Mouse (Mus musculus): Measurements from ENCODE around the gene Slc4a4. TPM values are rescaled to one million over a fixed set of nuclear protein-coding genes. Genes with fewer than 3 reads are reported as not detected.
A peak's percentile ranks its signal among the peaks of the same experiment; 100 is the strongest.

Slc4a4 gene
- polyA plus RNA-seq, 1 experiment from 2014 or later = 2.2 TPM

DNA sequence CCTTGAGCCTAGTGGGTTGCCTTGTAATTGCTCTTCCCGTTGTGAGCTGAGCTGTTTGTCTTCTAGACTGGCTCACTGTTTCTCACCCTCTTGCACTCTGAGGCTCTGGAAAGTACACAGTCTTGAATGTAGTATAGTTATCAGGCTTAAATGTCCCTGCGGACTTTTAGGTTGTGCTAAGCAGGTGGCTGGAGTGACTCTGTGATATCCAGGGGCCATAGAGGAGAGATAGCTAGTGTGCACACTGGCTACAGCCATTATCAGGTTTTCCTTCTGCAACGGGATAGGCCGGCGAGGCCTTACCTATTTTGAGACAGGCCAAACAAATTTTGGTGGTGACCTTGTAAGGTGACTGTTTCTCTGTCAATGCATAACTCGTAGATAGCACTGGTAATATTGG is 110.7 kb downstream of the Slc4a4 start:
- H3K27ac ChIP-seq = no peak overlapping the region
- no peaks in the 10 kb centered on the region for H3K36me3 ChIP-seq
- H3K9me3 ChIP-seq = no peaks in the 10 kb centered on the region
- no peak for DNase-seq (ENCODE audit: low spot score)
- no peaks in the 10 kb centered on the region for H3K27me3 ChIP-seq (ENCODE audit: insufficient read depth, poor library complexity, severe bottlenecking)
- no peak overlapping the region for H3K4me3 ChIP-seq
- H3K4me1 ChIP-seq = no peaks in the 10 kb centered on the region
- WGBS = 77% methylated on average over 6 of the region's 6 CpGs

DNA sequence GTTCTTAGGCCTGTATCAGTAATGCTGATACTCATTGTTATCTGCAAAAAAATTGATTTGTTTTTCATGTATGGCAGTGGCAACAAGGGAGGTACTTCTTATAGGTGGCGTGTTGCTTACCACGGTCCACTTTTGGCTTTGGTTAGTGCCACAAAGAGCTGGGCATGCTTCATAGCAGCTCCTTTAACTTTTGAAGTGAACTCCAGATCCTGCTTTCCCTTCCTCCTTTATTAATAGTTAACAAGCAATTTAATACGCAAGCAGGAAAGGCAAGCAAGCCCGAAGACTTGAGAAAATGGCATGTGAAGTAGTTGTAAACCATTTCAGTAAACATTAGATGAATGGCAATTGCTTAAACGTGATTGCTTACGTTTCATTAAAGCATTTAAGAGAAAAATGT is 113.2 kb downstream of the Slc4a4 start:
- DNase-seq (ENCODE audit: low spot score) = no peak
- WGBS = 89% methylated on average over 6 of the region's 6 CpGs
- H3K27ac ChIP-seq = no peak overlapping the region
- H3K4me3 ChIP-seq = no peak overlapping the region
- H3K36me3 ChIP-seq = no peaks in the 10 kb centered on the region
- H3K4me1 ChIP-seq = no peaks in the 10 kb centered on the region
- no peaks in the 10 kb centered on the region for H3K27me3 ChIP-seq (ENCODE audit: insufficient read depth, poor library complexity, severe bottlenecking)
- H3K9me3 ChIP-seq = no peaks in the 10 kb centered on the region

DNA sequence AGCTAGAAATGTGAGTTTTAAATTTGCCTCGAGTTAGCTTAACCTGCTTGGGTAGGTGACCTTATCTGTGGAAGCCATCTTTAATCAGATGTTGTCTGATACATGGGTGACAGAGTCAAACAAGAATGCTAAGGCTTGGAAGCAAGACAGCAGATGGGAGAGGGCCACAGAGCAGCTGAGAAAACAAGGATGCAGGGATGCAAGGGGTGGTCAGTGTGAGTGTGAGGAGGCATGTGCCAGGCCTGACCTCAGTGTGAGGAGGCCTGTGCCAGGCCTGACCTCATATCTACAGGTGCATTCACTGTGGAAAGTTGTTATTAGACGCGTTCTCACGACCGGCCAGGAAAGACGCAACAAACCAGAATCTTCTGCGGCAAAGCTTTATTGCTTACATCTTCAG is 114.0 kb downstream of the Slc4a4 start:
- Histone ChIP-seq H3K27ac (no peak overlapping the region), H3K9me3 (no peaks in the 10 kb centered on the region), H3K36me3 (no peaks in the 10 kb centered on the region), H3K4me3 (no peak overlapping the region), H3K4me1 (no peaks in the 10 kb centered on the region), H3K27me3 (ENCODE audit: insufficient read depth, poor library complexity, severe bottlenecking) (no peaks in the 10 kb centered on the region)
- 97% methylated on average over 7 of the region's 7 CpGs for WGBS
- DNase-seq (ENCODE audit: low spot score) = no peak

DNA sequence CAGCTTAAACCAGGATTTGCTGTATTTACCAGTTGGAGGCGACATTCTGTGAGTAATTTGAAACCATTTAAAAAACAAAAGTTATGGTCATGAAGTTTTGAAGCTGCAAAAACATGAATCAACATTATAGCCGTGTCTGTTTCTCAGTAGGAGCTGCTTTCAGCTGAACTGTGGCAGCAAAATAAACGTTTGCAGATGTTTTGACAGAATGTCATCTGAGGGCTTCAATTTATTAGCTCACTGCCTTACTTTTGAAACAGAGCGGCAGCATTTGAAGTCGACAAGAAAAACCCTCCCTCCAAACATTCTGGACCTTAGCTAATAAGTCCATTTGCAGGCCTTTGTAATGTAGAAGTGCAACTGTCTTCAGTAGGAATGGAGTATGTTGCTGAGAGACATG is 123.5 kb downstream of the Slc4a4 start:
- H3K27ac ChIP-seq = no peak overlapping the region
- H3K4me1 ChIP-seq = no peaks in the 10 kb centered on the region

DNA sequence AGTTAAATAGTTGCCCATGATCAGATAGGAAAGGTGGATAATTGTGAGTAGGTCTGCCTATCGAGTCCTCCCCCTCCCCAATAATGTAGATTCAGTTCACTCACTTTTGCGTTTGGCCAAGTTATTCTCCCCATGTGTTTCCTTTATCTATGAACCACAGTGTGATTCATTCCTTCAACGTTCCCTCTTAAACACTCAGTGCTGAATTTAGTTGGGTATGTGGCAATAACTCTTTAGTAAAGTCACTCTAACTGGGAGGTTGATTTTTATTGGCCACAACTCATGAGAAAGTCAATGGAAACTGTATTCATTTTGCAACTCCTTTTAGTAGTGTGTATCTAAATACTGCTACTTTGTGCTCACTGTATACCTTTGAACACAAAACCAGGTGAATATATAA is 125.8 kb downstream of the Slc4a4 start:
- Histone ChIP-seq H3K9me3 (no peaks in the 10 kb centered on the region), H3K4me3 (no peak overlapping the region), H3K36me3 (no peaks in the 10 kb centered on the region), H3K4me1 (no peaks in the 10 kb centered on the region), H3K27me3 (ENCODE audit: insufficient read depth, poor library complexity, severe bottlenecking) (no peaks in the 10 kb centered on the region), H3K27ac (no peak overlapping the region)
- DNase-seq (ENCODE audit: low spot score) = no peak
- WGBS = 86% methylated on average over 3 of the region's 3 CpGs

More for the DNA sequence above, 123.5 kb downstream of the Slc4a4 start:
- no peak overlapping the region for H3K4me3 ChIP-seq
- no peaks in the 10 kb centered on the region for H3K36me3 ChIP-seq
- H3K27me3 ChIP-seq (ENCODE audit: insufficient read depth, poor library complexity, severe bottlenecking) = no peaks in the 10 kb centered on the region
- no peak for DNase-seq (ENCODE audit: low spot score)
- H3K9me3 ChIP-seq = no peaks in the 10 kb centered on the region
- 73% methylated on average over 5 of the region's 5 CpGs for WGBS

DNA sequence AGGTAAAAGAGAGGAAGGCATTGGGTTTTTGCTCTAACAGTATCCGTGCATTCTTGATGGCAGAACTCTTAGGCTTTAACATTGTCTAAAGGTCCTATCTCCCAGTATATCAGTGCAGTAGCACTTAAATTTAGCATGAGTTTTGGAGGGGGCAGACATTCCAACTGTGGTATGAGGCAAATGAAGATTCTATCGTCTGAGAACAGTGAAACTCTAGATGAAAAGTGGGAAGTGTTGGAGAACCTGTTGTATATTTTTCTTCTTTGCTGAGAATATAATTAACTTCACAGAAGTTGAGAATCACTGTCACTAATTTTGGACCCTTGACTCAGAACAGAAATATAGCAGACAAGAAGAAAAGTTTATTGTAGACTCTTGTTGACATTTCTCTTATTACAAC is 128.2 kb downstream of the Slc4a4 start:
- no peaks in the 10 kb centered on the region for H3K9me3 ChIP-seq
- 71% methylated on average over 2 of the region's 2 CpGs for WGBS
- H3K27me3 ChIP-seq (ENCODE audit: insufficient read depth, poor library complexity, severe bottlenecking) = no peaks in the 10 kb centered on the region
- H3K4me1 ChIP-seq = no peaks in the 10 kb centered on the region
- no peak for DNase-seq (ENCODE audit: low spot score)
- no peaks in the 10 kb centered on the region for H3K36me3 ChIP-seq
- H3K4me3 ChIP-seq = no peak overlapping the region
- H3K27ac ChIP-seq = no peak overlapping the region

DNA sequence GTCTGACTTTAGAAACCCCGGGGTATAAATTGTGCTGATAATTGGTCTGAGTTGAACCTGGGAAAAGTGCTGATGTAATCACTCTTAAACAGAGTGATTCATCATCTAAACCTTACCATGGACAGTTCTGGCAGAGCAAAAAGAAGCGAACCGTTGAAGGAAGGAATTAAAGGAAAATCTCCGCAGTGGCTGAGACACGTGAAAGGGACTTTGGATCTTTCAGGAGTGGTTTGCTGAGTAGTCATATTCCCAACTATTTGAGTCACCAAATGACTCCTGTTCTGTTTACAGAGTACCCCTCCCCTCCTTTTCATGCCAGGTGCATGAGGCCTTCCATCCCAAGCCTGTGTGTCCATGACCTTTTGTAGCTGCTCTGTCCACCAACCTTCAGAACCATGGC is 129.3 kb downstream of the Slc4a4 start:
- Histone ChIP-seq H3K4me1 (no peaks in the 10 kb centered on the region), H3K9me3 (no peaks in the 10 kb centered on the region), H3K27me3 (ENCODE audit: insufficient read depth, poor library complexity, severe bottlenecking) (no peaks in the 10 kb centered on the region), H3K27ac (no peak overlapping the region), H3K4me3 (no peak overlapping the region), H3K36me3 (no peaks in the 10 kb centered on the region)
- WGBS = 83% methylated on average over 5 of the region's 5 CpGs
- DNase-seq (ENCODE audit: low spot score) = no peak

DNA sequence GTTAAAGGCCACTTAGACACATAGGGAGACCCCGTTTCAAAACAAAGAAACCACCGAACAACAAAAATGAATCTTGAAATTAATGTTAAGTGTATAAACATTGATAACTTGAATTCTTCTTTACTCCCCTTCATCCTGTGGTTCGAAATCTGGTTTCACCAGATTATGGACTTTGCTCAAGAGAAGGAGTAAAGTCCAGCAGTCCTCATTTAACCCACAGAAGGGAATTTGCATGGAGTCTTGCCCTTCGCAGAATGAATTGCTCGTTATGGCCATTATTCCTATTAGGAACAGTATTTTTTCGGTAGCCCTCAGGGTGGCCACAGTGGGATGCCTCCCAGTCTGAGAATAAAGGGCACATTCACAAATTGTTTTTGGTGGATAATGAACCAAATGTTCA is 131.9 kb downstream of the Slc4a4 start:
- no peaks in the 10 kb centered on the region for H3K4me1 ChIP-seq
- no peaks in the 10 kb centered on the region for H3K9me3 ChIP-seq
- no peak overlapping the region for H3K27ac ChIP-seq
- H3K36me3 ChIP-seq = no peaks in the 10 kb centered on the region
- no peaks in the 10 kb centered on the region for H3K27me3 ChIP-seq (ENCODE audit: insufficient read depth, poor library complexity, severe bottlenecking)
- 82% methylated on average over 6 of the region's 6 CpGs for WGBS
- H3K4me3 ChIP-seq = no peak overlapping the region
- DNase-seq (ENCODE audit: low spot score) = no peak

DNA sequence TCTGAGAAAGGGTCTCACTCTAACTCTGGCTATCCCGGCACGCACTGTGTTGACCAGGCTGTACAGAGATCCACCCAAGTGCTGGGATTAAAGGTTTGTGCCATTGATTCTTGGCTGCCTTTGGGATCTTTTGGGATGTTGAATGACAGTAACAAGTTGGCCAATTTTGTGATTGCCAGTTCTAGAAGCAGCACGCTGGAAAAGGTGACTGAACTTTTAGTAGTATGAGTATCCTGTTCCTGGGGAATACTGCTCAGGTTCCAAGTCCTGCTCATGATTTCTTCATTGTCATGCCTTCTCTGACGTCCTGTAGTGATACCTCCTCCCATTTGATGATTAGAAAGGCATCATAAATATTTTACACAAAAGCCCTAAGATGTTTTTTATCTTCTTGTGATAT is 137.8 kb downstream of the Slc4a4 start:
- Histone ChIP-seq H3K4me1 (no peaks in the 10 kb centered on the region), H3K27me3 (ENCODE audit: insufficient read depth, poor library complexity, severe bottlenecking) (no peaks in the 10 kb centered on the region), H3K4me3 (no peak overlapping the region), H3K9me3 (no peaks in the 10 kb centered on the region), H3K36me3 (no peaks in the 10 kb centered on the region), H3K27ac (no peak overlapping the region)
- no peak for DNase-seq (ENCODE audit: low spot score)
- WGBS = 85% methylated on average over 4 of the region's 4 CpGs

DNA sequence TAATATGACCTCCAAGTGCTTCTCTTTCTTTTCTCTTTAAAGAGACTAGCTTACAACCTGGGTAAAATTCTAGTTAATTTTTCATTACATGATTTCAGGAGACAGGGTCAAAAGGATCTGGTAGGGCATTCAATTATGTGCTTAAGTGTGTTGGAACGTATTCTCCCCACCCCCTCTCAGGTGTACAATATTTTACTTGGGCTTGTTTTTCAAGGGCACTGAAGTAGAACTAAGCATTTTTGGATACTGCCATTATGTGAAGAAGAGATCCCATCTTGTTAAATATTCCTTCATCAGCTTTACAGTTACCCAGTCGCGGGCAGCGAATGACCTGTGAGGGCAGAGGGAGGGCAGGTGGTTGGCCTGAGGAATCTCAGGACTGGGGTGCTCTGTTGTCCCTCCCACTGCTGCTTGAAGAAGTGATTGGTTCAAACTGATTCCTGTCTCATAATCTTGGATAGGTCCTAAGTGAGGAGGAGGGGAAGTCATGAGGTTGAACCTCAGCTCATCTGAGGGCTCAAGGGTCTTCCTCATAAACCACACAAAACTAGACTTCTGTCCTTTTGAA is 141.0 kb downstream of the Slc4a4 start:
- Histone ChIP-seq H3K4me3 (no peak overlapping the region), H3K9me3 (no peaks in the 10 kb centered on the region), H3K36me3 (no peaks in the 10 kb centered on the region), H3K27ac (no peak overlapping the region), H3K27me3 (ENCODE audit: insufficient read depth, poor library complexity, severe bottlenecking) (no peaks in the 10 kb centered on the region), H3K4me1 (no peaks in the 10 kb centered on the region)
- DNase-seq (ENCODE audit: low spot score) = no peak
- 92% methylated on average over 4 of the region's 4 CpGs for WGBS

DNA sequence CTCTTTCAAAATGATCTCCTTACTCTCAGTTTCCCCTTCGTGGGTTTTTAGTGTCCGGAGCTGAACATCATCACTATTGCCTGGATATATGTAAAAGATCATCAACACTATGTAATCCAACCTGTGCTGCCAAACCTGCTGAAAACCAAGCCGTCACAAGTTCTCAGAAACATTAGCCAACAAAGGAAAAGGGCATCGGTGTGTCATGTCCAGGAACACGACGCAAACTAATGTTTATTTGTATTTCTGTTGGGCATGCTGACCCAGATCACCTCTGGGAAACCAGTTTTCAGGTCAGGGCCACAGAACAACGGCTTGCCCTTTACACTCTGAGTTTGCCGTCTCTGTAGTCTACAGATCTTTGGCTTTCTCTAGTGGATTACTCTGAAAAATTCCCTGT is 146.0 kb downstream of the Slc4a4 start:
- no peaks in the 10 kb centered on the region for H3K9me3 ChIP-seq
- WGBS = 79% methylated on average over 8 of the region's 8 CpGs
- DNase-seq (ENCODE audit: low spot score) = no peak
- peaks cover 17% of the 10 kb centered on the region for H3K4me1 ChIP-seq
- no peaks in the 10 kb centered on the region for H3K36me3 ChIP-seq
- no peak overlapping the region for H3K27ac ChIP-seq
- no peak overlapping the region for H3K4me3 ChIP-seq
- no peaks in the 10 kb centered on the region for H3K27me3 ChIP-seq (ENCODE audit: insufficient read depth, poor library complexity, severe bottlenecking)

DNA sequence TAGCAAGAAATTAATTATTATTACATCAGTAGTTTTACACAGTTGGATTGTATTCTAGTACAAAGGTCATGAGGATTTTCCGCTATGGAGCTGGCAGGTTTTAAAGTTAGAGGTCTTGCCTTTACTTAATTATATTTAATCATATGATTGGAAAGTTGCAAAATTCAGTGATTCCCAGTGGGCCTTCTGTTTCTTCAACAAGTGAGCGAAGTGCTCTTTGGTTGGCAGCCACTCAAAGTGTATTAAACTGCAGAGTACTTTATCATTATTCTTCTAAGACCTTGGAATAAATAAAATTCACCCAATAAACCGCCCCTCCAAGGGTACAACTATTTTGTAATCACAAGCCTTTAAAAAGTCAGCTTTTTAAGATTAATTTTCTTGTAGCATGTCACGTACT is 146.6 kb downstream of the Slc4a4 start:
- Histone ChIP-seq H3K27me3 (ENCODE audit: insufficient read depth, poor library complexity, severe bottlenecking) (no peaks in the 10 kb centered on the region), H3K4me3 (no peak overlapping the region), H3K9me3 (no peaks in the 10 kb centered on the region), H3K4me1 (peaks cover 17% of the 10 kb centered on the region), H3K27ac (no peak overlapping the region), H3K36me3 (no peaks in the 10 kb centered on the region)
- DNase-seq (ENCODE audit: low spot score) = no peak
- WGBS = 85% methylated on average over 4 of the region's 4 CpGs

DNA sequence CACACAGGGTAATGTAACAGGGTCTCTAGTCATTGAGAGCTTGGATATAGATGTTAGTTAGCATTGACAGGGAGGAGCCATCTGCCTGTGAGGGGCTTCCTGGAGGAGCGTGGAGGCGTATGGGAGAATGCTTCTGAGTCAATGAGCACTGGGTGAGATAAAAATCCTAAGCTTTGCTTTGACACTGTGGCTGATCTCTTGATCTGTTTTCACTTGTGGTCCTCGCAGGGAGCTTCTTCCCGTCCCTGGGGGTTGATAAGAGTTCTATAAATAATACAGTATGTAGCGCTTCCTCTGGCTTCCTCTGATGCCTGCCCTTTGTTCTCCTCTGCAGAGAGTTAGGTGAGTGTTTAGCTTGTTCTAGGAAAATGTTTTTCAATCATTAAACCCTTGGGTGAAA is 149.5 kb downstream of the Slc4a4 start:
- 18% methylated on average over 5 of the region's 5 CpGs for WGBS

DNA sequence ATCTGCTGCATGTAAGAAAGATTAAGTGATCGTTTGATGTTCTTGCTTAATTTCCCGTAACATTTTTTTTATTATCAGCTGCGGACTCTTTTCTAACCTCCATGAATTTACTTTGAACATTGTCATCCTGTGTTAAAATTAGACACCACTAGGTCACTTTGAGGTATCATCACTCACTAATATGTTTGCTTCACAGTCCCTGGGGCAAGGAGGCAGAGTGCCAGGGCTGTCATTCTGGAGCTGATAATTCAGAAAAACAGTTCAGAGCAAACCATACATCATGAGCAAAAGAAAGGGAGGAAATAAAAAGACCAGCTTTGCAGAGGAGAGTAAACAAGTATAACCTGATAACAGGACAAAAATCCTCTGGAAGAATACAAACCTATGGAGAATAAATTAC is 154.2 kb downstream of the Slc4a4 start:
- Histone ChIP-seq H3K4me1 (peaks cover 25% of the 10 kb centered on the region), H3K36me3 (no peaks in the 10 kb centered on the region), H3K27ac (no peak overlapping the region), H3K4me3 (no peak overlapping the region), H3K9me3 (no peaks in the 10 kb centered on the region), H3K27me3 (ENCODE audit: insufficient read depth, poor library complexity, severe bottlenecking) (no peaks in the 10 kb centered on the region)
- WGBS = 66% methylated on average over 3 of the region's 3 CpGs
- DNase-seq (ENCODE audit: low spot score) = no peak

More for the DNA sequence above, 149.5 kb downstream of the Slc4a4 start:
- no peaks in the 10 kb centered on the region for H3K9me3 ChIP-seq
- no peak for DNase-seq (ENCODE audit: low spot score)
- H3K27ac ChIP-seq = peak overlapping the region; percentile 60
- peaks cover 17% of the 10 kb centered on the region for H3K4me1 ChIP-seq
- H3K4me3 ChIP-seq = no peak overlapping the region; the same call in 1 of the 2 replicates
- H3K36me3 ChIP-seq = no peaks in the 10 kb centered on the region
- no peaks in the 10 kb centered on the region for H3K27me3 ChIP-seq (ENCODE audit: insufficient read depth, poor library complexity, severe bottlenecking)
